Mouse (Mus musculus): ENCODE data around the gene Glb1.

DNA sequence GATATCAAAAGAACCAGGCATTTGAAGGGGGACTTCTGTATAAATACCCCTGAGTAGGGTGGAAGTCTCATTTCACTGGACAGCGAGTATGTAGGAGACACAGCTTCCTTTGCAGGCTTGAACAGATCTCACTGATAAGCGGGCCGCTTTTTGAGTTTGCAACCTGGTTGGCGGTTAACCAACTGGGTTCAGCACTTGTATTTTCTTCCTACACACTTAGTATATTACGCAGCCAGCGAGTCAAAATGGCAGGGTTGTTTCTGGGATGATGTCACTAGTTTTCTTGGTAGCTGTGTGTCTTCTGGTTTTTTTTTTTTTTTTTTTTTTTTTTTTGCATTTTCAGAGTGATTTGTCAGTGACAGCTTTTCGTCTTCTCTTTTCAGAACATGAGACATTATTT is 20.9 kb downstream of the Glb1 start:
- TF ChIP-seq CHD2 (IDR thresholded peaks at IDR 0.05; ENCODE audit: low read depth, low read length), result no peak
- no peak for TF ChIP-seq ZNF384 (IDR thresholded peaks at IDR 0.05; ENCODE audit: low read depth, low read length)

Data from ES-E14 (cell line).